Mouse (Mus musculus) E14TG2a.4 (cell line): ENCODE results near the gene Hoxc13.

Source experiments
- CTCF ChIP-seq: conservative IDR thresholded peaks from 2 replicates; pipeline ENCODE4 v1.5.1; 2014; ENCODE audit warnings: low read length
- NANOG ChIP-seq: IDR thresholded peaks from 2 replicates; pipeline ENCODE4 v1.6.1; 2014; ENCODE audit warnings: borderline replicate concordance, low read length, mixed read lengths

GRCm38 (mm10) chr15:102947276-102947675, 26.4 kb downstream of the Hoxc13 start:
- TF ChIP-seq CTCF (no peak), NANOG (no peak)
